Mouse (Mus musculus) CH12.LX (cell line): ENCODE results near the gene Cdcp1. TPM values are rescaled to one million over a fixed set of nuclear protein-coding genes. Genes with fewer than 3 reads are reported as not detected.

ENCODE experiments used
- DNase-seq: peaks from one replicate; pipeline ENCODE4 v3.0.0-alpha.2; 2013; ENCODE audit errors: extremely low read depth
- H3K27ac ChIP-seq: 2 replicates; pipeline ENCODE4 v1.5.1; 2012; ENCODE audit warnings: low read depth, mild to moderate bottlenecking, control low read depth, moderate library complexity; ENCODE audit not compliant: insufficient read depth
- H3K27me3 ChIP-seq: replicated peaks from 2 replicates; pipeline ENCODE3; 2012; ENCODE audit warnings: inconsistent platforms
- H3K36me3 ChIP-seq, 2 experiments: replicated peaks in 1 of 2; 2 replicates each; pipeline versions ENCODE3 to v1.6.1; 2012; ENCODE audit warnings: inconsistent platforms in 1 of 2, low read length in 1 of 2, mild to moderate bottlenecking in 1 of 2, mixed read lengths in 1 of 2, moderate library complexity in 1 of 2; ENCODE audit not compliant: control insufficient read depth in 1 of 2, insufficient read depth in 1 of 2
- H3K4me1 ChIP-seq, 2 experiments: 2 replicates each; pipeline ENCODE4 v1.6.1; 2012; ENCODE audit warnings: inconsistent platforms in 1 of 2, moderate library complexity in 1 of 2; ENCODE audit not compliant: insufficient read depth in 2 of 2, control insufficient read depth in 1 of 2
- H3K4me2 ChIP-seq: 2 replicates; pipeline ENCODE4 v1.6.1; 2012; ENCODE audit warnings: low read depth, mild to moderate bottlenecking, control low read depth; ENCODE audit not compliant: poor library complexity, insufficient read depth, severe bottlenecking
- H3K4me3 ChIP-seq, 3 experiments: fragments of 150-350 bp in 1 of 3; sonication (generic) in 1 of 3; replicated peaks in 1 of 3; 2 replicates each; pipeline versions ENCODE3 to v1.5.1; 2011 to 2012; ENCODE audit warnings: low read depth in 2 of 3, low read length in 2 of 3, mild to moderate bottlenecking in 2 of 3, moderate library complexity in 2 of 3, control low read depth in 1 of 3, improper control_type of control experiment in 1 of 3, inconsistent platforms in 1 of 3, mixed read lengths in 1 of 3; ENCODE audit not compliant: poor library complexity in 1 of 3
- H3K79me2 ChIP-seq: replicated peaks from 2 replicates; pipeline ENCODE4 v1.6.1; 2012; ENCODE audit warnings: mild to moderate bottlenecking, moderate library complexity; ENCODE audit not compliant: control insufficient read depth, poor library complexity, insufficient read depth, severe bottlenecking; ENCODE audit errors: extremely low read depth
- H3K9ac ChIP-seq: 2 replicates; pipeline ENCODE4 v1.6.1; 2012; ENCODE audit warnings: low read depth, mild to moderate bottlenecking, control low read depth, moderate library complexity; ENCODE audit not compliant: insufficient read depth
- H3K9me3 ChIP-seq: replicated peaks from 2 replicates; pipeline ENCODE3; 2012; ENCODE audit warnings: low read length, inconsistent platforms, mixed read lengths
- CHD1 ChIP-seq: IDR thresholded peaks from 2 replicates; pipeline ENCODE4 v1.6.1; 2012; ENCODE audit warnings: low read depth, low read length, improper control_type of control experiment, inconsistent platforms
- CTCF ChIP-seq, 2 experiments: IDR thresholded peaks in 1 of 2; conservative IDR thresholded peaks in 1 of 2; 2 replicates each; pipeline ENCODE4 v1.5.1; 2011 to 2012; ENCODE audit warnings: low read depth in 2 of 2, low read length in 2 of 2, improper control_type of control experiment in 1 of 2, inconsistent platforms in 1 of 2, mild to moderate bottlenecking in 1 of 2, moderate library complexity in 1 of 2
- E2F4 ChIP-seq: IDR thresholded peaks from 2 replicates; pipeline ENCODE4 v1.6.1; 2011; ENCODE audit warnings: low read depth, low read length, improper control_type of control experiment; ENCODE audit not compliant: insufficient replicate concordance
- EP300 ChIP-seq: IDR thresholded peaks from 2 replicates; pipeline ENCODE4 v1.6.1; 2011; ENCODE audit warnings: low read length, improper control_type of control experiment
- ETS1 ChIP-seq: conservative IDR thresholded peaks from 2 replicates; pipeline ENCODE4 v1.6.1; 2012; ENCODE audit warnings: low read depth, mild to moderate bottlenecking, inconsistent platforms, low read length, improper control_type of control experiment, moderate library complexity
- HCFC1 ChIP-seq: IDR thresholded peaks from 2 replicates; pipeline ENCODE4 v1.6.1; 2012; ENCODE audit warnings: low read depth, mild to moderate bottlenecking, inconsistent platforms, low read length, improper control_type of control experiment
- IRF4 ChIP-seq: IDR thresholded peaks from 2 replicates; pipeline ENCODE4 v1.6.1; 2014; ENCODE audit warnings: low read depth, mild to moderate bottlenecking, inconsistent platforms, low read length, improper control_type of control experiment
- JUND ChIP-seq: conservative IDR thresholded peaks from 2 replicates; pipeline ENCODE4 v1.6.1; 2011; ENCODE audit warnings: low read depth, low read length, improper control_type of control experiment
- KAT2A ChIP-seq: IDR thresholded peaks from 2 replicates; pipeline ENCODE4 v1.6.1; 2012; ENCODE audit warnings: low read length, improper control_type of control experiment, inconsistent platforms; ENCODE audit not compliant: insufficient replicate concordance
- MAFK ChIP-seq: IDR thresholded peaks from 2 replicates; pipeline ENCODE4 v1.6.1; 2011; ENCODE audit warnings: low read length, improper control_type of control experiment; ENCODE audit not compliant: insufficient replicate concordance
- MAZ ChIP-seq: IDR thresholded peaks from 2 replicates; pipeline ENCODE4 v1.6.1; 2012; ENCODE audit warnings: low read depth, mild to moderate bottlenecking, inconsistent platforms, low read length, improper control_type of control experiment, moderate library complexity
- MEF2A ChIP-seq: IDR thresholded peaks from 2 replicates; pipeline ENCODE4 v1.6.1; 2014; ENCODE audit warnings: low read depth, mild to moderate bottlenecking, inconsistent platforms, low read length, improper control_type of control experiment, borderline replicate concordance
- MXI1 ChIP-seq: IDR thresholded peaks from 2 replicates; pipeline ENCODE4 v1.6.1; 2011; ENCODE audit warnings: mild to moderate bottlenecking, low read depth, low read length, improper control_type of control experiment
- MYC ChIP-seq: IDR thresholded peaks from 2 replicates; pipeline ENCODE4 v1.6.1; 2011; ENCODE audit warnings: low read depth, mild to moderate bottlenecking, improper control_type of control experiment, low read length
- NRF1 ChIP-seq: IDR thresholded peaks from 2 replicates; pipeline ENCODE4 v1.6.1; 2014; ENCODE audit warnings: low read depth, mild to moderate bottlenecking, inconsistent platforms, low read length, improper control_type of control experiment, moderate library complexity
- PAX5 ChIP-seq: IDR thresholded peaks from 2 replicates; pipeline ENCODE4 v1.6.1; 2012; ENCODE audit warnings: low read length, inconsistent platforms, mixed read lengths
- RAD21 ChIP-seq: IDR thresholded peaks from 2 replicates; pipeline ENCODE4 v1.6.1; 2011; ENCODE audit warnings: low read depth, mild to moderate bottlenecking, low read length, improper control_type of control experiment, moderate library complexity
- RCOR1 ChIP-seq: conservative IDR thresholded peaks from 2 replicates; pipeline ENCODE4 v1.6.1; 2012; ENCODE audit warnings: low read depth, mild to moderate bottlenecking, inconsistent platforms, low read length, improper control_type of control experiment
- SIN3A ChIP-seq: IDR thresholded peaks from 2 replicates; pipeline ENCODE4 v1.6.1; 2012; ENCODE audit warnings: low read length, improper control_type of control experiment, inconsistent platforms
- SMC3 ChIP-seq: IDR thresholded peaks from 2 replicates; pipeline ENCODE4 v1.6.1; 2011; ENCODE audit warnings: low read depth, low read length, improper control_type of control experiment
- TBP ChIP-seq: conservative IDR thresholded peaks from 2 replicates; pipeline ENCODE4 v1.6.1; 2011; ENCODE audit warnings: low read depth, low read length, improper control_type of control experiment
- TCF12 ChIP-seq: IDR thresholded peaks from 2 replicates; pipeline ENCODE4 v1.6.1; 2014; ENCODE audit warnings: low read depth, mild to moderate bottlenecking, inconsistent platforms, low read length, improper control_type of control experiment
- ZC3H11A ChIP-seq: IDR thresholded peaks from 2 replicates; pipeline ENCODE4 v1.6.1; 2012; ENCODE audit warnings: low read depth, mild to moderate bottlenecking, inconsistent platforms, low read length, improper control_type of control experiment
- ZKSCAN1 ChIP-seq: IDR thresholded peaks from 2 replicates; pipeline ENCODE4 v1.6.1; 2012; ENCODE audit warnings: low read depth, inconsistent platforms, low read length, improper control_type of control experiment, borderline replicate concordance
- dilution Hi-C: fragments of 300-500 bp; cut with MboI; formaldehyde crosslinking; loops from 2 replicates; pipeline ENCODE4 v1.14.3; 2020; ENCODE audit warnings: low sequenced_read_pairs; ENCODE audit not compliant: extremely low pct_unique_long_range_greater_than_20kb, extremely low pct_ligation_motif_present
- in situ Hi-C: fragments of 300-500 bp; cut with MboI; formaldehyde crosslinking; loops from 3 replicates; pipeline ENCODE4 v1.14.3; 2019; ENCODE audit warnings: low sequenced_read_pairs, low pct_ligation_motif_present, low pct_unique_long_range_greater_than_20kb, mixed read lengths
- polyA plus RNA-seq: library from polyadenylated mRNA; unstranded; fragments of >175 nt; gene quantifications from 2 replicates; pipeline ENCODE4 v1.2.1, GENCODE M21; 2012; ENCODE audit warnings: low read depth; ENCODE audit not compliant: insufficient read length
- total RNA-seq, 2 experiments: library from RNA; depleted of rRNA; stranded (reverse); fragments of 300-350 nt in 1 of 2; fragments of >200 nt in 1 of 2; gene quantifications; 2 replicates each; pipeline ENCODE4 v1.2.3; 2012 to 2014

The Cdcp1 gene
- total and polyA plus RNA-seq, 3 experiments = 3.1 to 5.9 (median 3.6) TPM

- TF ChIP-seq E2F4 = no peak
- TF ChIP-seq SMC3 = no peak; the same call in 1 of the 2 replicates
- no peak; the same call in 1 of the 2 replicates for TF ChIP-seq ZC3H11A
These were observed 44.2 kb upstream of the Cdcp1 start (continued) for GRCm38 (mm10) chr9:123259896-123260610.

GRCm38 (mm10) chr9:123259461-123259895 lies 43.6 kb upstream of the Cdcp1 start:
- in situ Hi-C loops = loop anchor here (5.0 to 10.0 kb wide), 3 partner anchors 97 to 265 kb away; partner anchors contain the start of gene Sacm1l
- dilution Hi-C loops = no loop called here

GRCm38 (mm10) chr9:123258796-123259195 lies 43.0 kb upstream of the Cdcp1 start:
- dilution Hi-C loops = no loop called here
- H3K36me3 ChIP-seq = no peaks in the 10 kb centered on the region
- H3K27me3 ChIP-seq = peaks cover 50% of the 10 kb centered on the region
- no peak for TF ChIP-seq MXI1
- TF ChIP-seq RCOR1 = no peak
- TF ChIP-seq JUND = no peak
- no peak for TF ChIP-seq MEF2A
- no peak for TF ChIP-seq ETS1
- TF ChIP-seq MAFK = no peak
- no peak for TF ChIP-seq HCFC1
- TF ChIP-seq CTCF (conservative IDR thresholded peaks at IDR 0.05 in 1 of 2, IDR thresholded peaks at IDR 0.05 in 1 of 2; ENCODE audit: low read depth in 2 of 2, low read length in 2 of 2) = no peak
- no peak for TF ChIP-seq CHD1
- no peak for TF ChIP-seq EP300
- TF ChIP-seq MYC = no peak
- no peak for TF ChIP-seq ZC3H11A
- no peak for TF ChIP-seq MAZ
- no peak for TF ChIP-seq ZKSCAN1
- TF ChIP-seq NRF1 = no peak
- TF ChIP-seq SIN3A = no peak
- TF ChIP-seq TBP = no peak
- TF ChIP-seq, all 38 proteins: peak for 0
- no peak overlapping the region for H3K4me3 ChIP-seq
- H3K9ac ChIP-seq = no peak overlapping the region
- in situ Hi-C loops = loop anchor here (5.0 to 10.0 kb wide), 3 partner anchors 96 to 266 kb away; partner anchors contain the start of gene Sacm1l
- H3K9me3 ChIP-seq = no peaks in the 10 kb centered on the region
- DNase-seq = no peak
- H3K4me1 ChIP-seq = no peaks in the 10 kb centered on the region; a peak in 1 of 4 replicates
- H3K27ac ChIP-seq = no peak overlapping the region
- no peak overlapping the region for H3K4me2 ChIP-seq
- H3K79me2 ChIP-seq = no peaks in the 10 kb centered on the region

More at GRCm38 (mm10) chr9:123259461-123259895, 43.6 kb upstream of the Cdcp1 start:
- Histone ChIP-seq H3K4me3 (peak overlapping the region; percentile 63 to 82 (median 64)), H3K27me3 (peaks cover 51% of the 10 kb centered on the region), H3K79me2 (no peaks in the 10 kb centered on the region), H3K36me3 (no peaks in the 10 kb centered on the region), H3K9ac (no peak overlapping the region; the same call in 1 of the 2 replicates), H3K27ac (no peak overlapping the region), H3K4me2 (peak overlapping the region; percentile 52), H3K9me3 (no peaks in the 10 kb centered on the region), H3K4me1 (no peaks in the 10 kb centered on the region; a peak in 1 of 4 replicates)
- DNase-seq = no peak
- TF ChIP-seq PAX5 (no peak), TCF12 (0 out of 2 replicates have a peak, but pooled peaks have one; percentile 52), SMC3 (peak; percentile 93; the same call in 1 of the 2 replicates), CTCF (conservative IDR thresholded peaks at IDR 0.05 in 1 of 2, IDR thresholded peaks at IDR 0.05 in 1 of 2; ENCODE audit: low read depth in 2 of 2, low read length in 2 of 2) (peak in 1 of 2 experiments; percentile 91; a peak in 2 of 4 replicates), KAT2A (no peak), RAD21 (peak; percentile 91), IRF4 (peak; percentile 52; the same call in 1 of the 2 replicates), ZC3H11A (peak; percentile 92; the same call in 1 of the 2 replicates), MAFK (no peak)
- TF ChIP-seq, all 38 proteins: peak for 6
